10 mouse cellular contexts compared by ENCODE assay signal in genomic region chr2:73596786-73597185, GRCm38 (mm10). TPM values are rescaled to one million over a fixed set of nuclear protein-coding genes. Genes with fewer than 3 reads are reported as not detected.
A peak's percentile ranks its signal among the peaks of the same experiment; 100 is the strongest.
DNase-seq lines count a peak whose midpoint lies in the region; ATAC-seq lines count a peak whose summit lies in the region.
"Had no signal": no experiment of that assay in that cellular context is flagged by ENCODE, and none has a peak within 500 bp of the region (broad histone marks: within the 10 kb centered on the region; RNA-seq: fewer than 3 reads in every experiment).

No protein-coding gene starts in this region.

- H3K9ac ChIP-seq in liver, embryonic 15.5 days = no peak overlapping the region
- H3K9ac ChIP-seq in hindbrain, embryonic 11.5 days (ENCODE audit: low read depth, low read length) = no peak overlapping the region

- no peak for ATAC-seq in liver, embryonic 15.5 days (ENCODE audit: insufficient read depth)
- ATAC-seq in hindbrain, embryonic 11.5 days (ENCODE audit: low FRiP score) = no peak

- 24% methylated on average over 9 of the region's 9 CpGs for WGBS in embryonic facial prominence, embryonic 10.5 days
- 18% methylated on average over 9 of the region's 9 CpGs for WGBS in liver, embryonic 15.5 days (ENCODE audit: insufficient replicate concordance)
- whole genome bisulfite sequencing in hindbrain, embryonic 11.5 days = 33% methylated on average over 9 of the region's 9 CpGs

- H3K36me3 ChIP-seq in embryonic facial prominence, embryonic 10.5 days (replicated peaks) = no peaks in the 10 kb centered on the region
- no peaks in the 10 kb centered on the region for H3K36me3 ChIP-seq in liver, embryonic 15.5 days (replicated peaks)
- H3K36me3 ChIP-seq in hindbrain, embryonic 11.5 days (ENCODE audit: control insufficient read depth, insufficient read depth, low read length) = no peaks in the 10 kb centered on the region

- H3K4me2 ChIP-seq in liver, embryonic 15.5 days = peak overlapping the region; percentile 18; the same call in 1 of the 2 replicates
- no peak overlapping the region; the same call in 1 of the 2 replicates for H3K4me2 ChIP-seq in hindbrain, embryonic 11.5 days (replicated peaks; ENCODE audit: low read depth, low read length)

- 0 out of 2 replicates have a peak, but pooled peaks cover 3% of the 10 kb centered on the region for H3K9me3 ChIP-seq in embryonic facial prominence, embryonic 10.5 days
- H3K9me3 ChIP-seq in liver, embryonic 15.5 days (replicated peaks) = no peaks in the 10 kb centered on the region
- no peaks in the 10 kb centered on the region for H3K9me3 ChIP-seq in hindbrain, embryonic 11.5 days (ENCODE audit: control insufficient read depth, low read length)

- peak overlapping the region; percentile 30 for H3K4me3 ChIP-seq in embryonic facial prominence, embryonic 10.5 days
- no peak overlapping the region for H3K4me3 ChIP-seq in liver, embryonic 15.5 days (replicated peaks)
- H3K4me3 ChIP-seq in hindbrain, embryonic 11.5 days (ENCODE audit: low read depth, low read length) = no peak overlapping the region

- peaks cover 35% of the 10 kb centered on the region for H3K4me1 ChIP-seq in embryonic facial prominence, embryonic 10.5 days
- no peaks in the 10 kb centered on the region for H3K4me1 ChIP-seq in liver, embryonic 15.5 days (replicated peaks)
- H3K4me1 ChIP-seq in hindbrain, embryonic 11.5 days (replicated peaks; ENCODE audit: control insufficient read depth, insufficient read depth, low read length) = no peaks in the 10 kb centered on the region

- H3K27me3 ChIP-seq in embryonic facial prominence, embryonic 10.5 days (replicated peaks; ENCODE audit: low read depth, poor library complexity, severe bottlenecking) = peaks cover 12% of the 10 kb centered on the region; the same call in 1 of the 2 replicates
- H3K27me3 ChIP-seq in liver, embryonic 15.5 days = no peaks in the 10 kb centered on the region
- no peaks in the 10 kb centered on the region for H3K27me3 ChIP-seq in hindbrain, embryonic 11.5 days (ENCODE audit: control insufficient read depth, insufficient read depth, low read length)

- peak overlapping the region; percentile 57 for H3K27ac ChIP-seq in embryonic facial prominence, embryonic 10.5 days (replicated peaks)
- H3K27ac ChIP-seq in liver, embryonic 15.5 days (replicated peaks) = no peak overlapping the region
- H3K27ac ChIP-seq in hindbrain, embryonic 11.5 days (ENCODE audit: low read depth, low read length) = no peak overlapping the region

- DNase-seq in kidney, adult 11 months = peak; percentile 12
- no peak for DNase-seq in kidney, postnatal 14 days
- no peak for DNase-seq in embryonic facial prominence, embryonic 10.5 days (ENCODE audit: low spot score)
- peak; percentile 44 for DNase-seq in heart, postnatal 4 days
- DNase-seq in c-Kit-positive CD71-positive TER-119-positive erythroid progenitor cells, embryonic 14.5 days (ENCODE audit: low spot score) = no peak
- DNase-seq in embryo, embryonic 9.5 days (ENCODE audit: extremely low spot score) = no peak
- DNase-seq in hindbrain, embryonic 11.5 days (ENCODE audit: low spot score) = no peak

RNA-seq across cellular contexts. Expression of gene Chrna1, which starts 16.6 kb away (rescaled TPM):
- 0.64 and 0.80 TPM in 2 replicates for polyA plus RNA-seq in embryonic facial prominence, embryonic 10.5 days (2016; fragmentation: Nextera tagmentation; extraction: Ambion mirVana)
- under 1 TPM in 1 of 2 experiments, not detected in 1; 0.14 TPM for total RNA-seq in heart, postnatal 4 days (2021)
- polyA plus RNA-seq in liver, embryonic 15.5 days (2015; fragmentation: Nextera tagmentation; extraction: Ambion mirVana) = 0.30 and 0.53 TPM in 2 replicates
- polyA plus RNA-seq in hindbrain, embryonic 11.5 days (2014; fragmentation: Nextera tagmentation; extraction: Ambion mirVana) = 0.51 and 0.98 TPM in 2 replicates
- total RNA-seq: hematopoietic stem cell, adult 5-6 weeks had no signal
- polyA plus RNA-seq: spleen, adult 2 months had no signal

Comparison
In these comparisons a context has a peak if more than half of its experiments do, and no peak if none do; other contexts are left out.
1. DNase-seq: peak in kidney, adult 11 months (single experiment) and heart, postnatal 4 days (single experiment); none in kidney, postnatal 14 days (single experiment), embryonic facial prominence, embryonic 10.5 days (single experiment), c-Kit-positive CD71-positive TER-119-positive erythroid progenitor cells, embryonic 14.5 days (single experiment), embryo, embryonic 9.5 days (single experiment) and hindbrain, embryonic 11.5 days (single experiment).